In genomic region chr11:119106289-119106688, GRCm38 (mm10) we compare ENCODE assay signal across 11 mouse cellular contexts. TPM values are rescaled to one million over a fixed set of nuclear protein-coding genes. Genes with fewer than 3 reads are reported as not detected.
A peak's percentile ranks its signal among the peaks of the same experiment; 100 is the strongest.
DNase-seq lines count a peak whose midpoint lies in the region; ATAC-seq and TF ChIP-seq lines count a peak whose summit lies in the region.
"Had no signal": no experiment of that assay in that cellular context is flagged by ENCODE, and none has a peak within 500 bp of the region (broad histone marks: within the 10 kb centered on the region; RNA-seq: fewer than 3 reads in every experiment).

No protein-coding gene starts in this region.

- H3K4me2 ChIP-seq in midbrain, embryonic 13.5 days (replicated peaks): no peak overlapping the region
- no peak overlapping the region for H3K4me2 ChIP-seq in midbrain, embryonic 15.5 days
- no peak overlapping the region for H3K4me2 ChIP-seq in kidney, postnatal 0 days (ENCODE audit: low read length)

- DNase-seq in heart, embryonic 10.5 days (ENCODE audit: low spot score): no peak
- no peak for DNase-seq in heart, postnatal 25 days (ENCODE audit: low spot score)
- DNase-seq in kidney, postnatal 0 days (ENCODE audit: low spot score): no peak
- peak; percentile 72 for DNase-seq in splenic B cell, adult 2 months (ENCODE audit: low read depth, low spot score)
- DNase-seq in gastrocnemius, postnatal 14 days: no peak
- DNase-seq in ovary, postnatal 14 days (ENCODE audit: low spot score): no peak
- DNase-seq: layer of hippocampus, postnatal 36 days; midbrain, embryonic 14.5 days had no signal

- no peak for TF ChIP-seq CTCF in kidney, postnatal 0 days (IDR thresholded peaks at IDR 0.05; ENCODE audit: low read depth)

- ATAC-seq in midbrain, embryonic 13.5 days: peak; percentile 37; the same call in 1 of the 2 replicates
- no peak for ATAC-seq in midbrain, embryonic 15.5 days (replicated peaks)
- ATAC-seq in kidney, postnatal 0 days (replicated peaks; ENCODE audit: low FRiP score, low read depth): peak; percentile 80; the same call in 1 of the 2 replicates
- ATAC-seq: forebrain, embryonic 16.5 days had no signal

- H3K27me3 ChIP-seq in heart, embryonic 10.5 days (ENCODE audit: insufficient read depth, poor library complexity, severe bottlenecking): peaks cover 28% of the 10 kb centered on the region
- peaks cover 5% of the 10 kb centered on the region for H3K27me3 ChIP-seq in midbrain, embryonic 13.5 days
- H3K27me3 ChIP-seq in midbrain, embryonic 15.5 days (replicated peaks): no peaks in the 10 kb centered on the region
- H3K27me3 ChIP-seq in kidney, postnatal 0 days (ENCODE audit: insufficient read depth, low read length): no peaks in the 10 kb centered on the region
- no peaks in the 10 kb centered on the region for H3K27me3 ChIP-seq in splenic B cell, adult 2 months (ENCODE audit: control insufficient read depth, insufficient read depth, low read length, poor library complexity, severe bottlenecking)

- no peaks in the 10 kb centered on the region for H3K36me3 ChIP-seq in heart, embryonic 10.5 days
- no peaks in the 10 kb centered on the region for H3K36me3 ChIP-seq in midbrain, embryonic 13.5 days
- no peaks in the 10 kb centered on the region for H3K36me3 ChIP-seq in midbrain, embryonic 15.5 days (replicated peaks)
- no peaks in the 10 kb centered on the region for H3K36me3 ChIP-seq in kidney, postnatal 0 days (ENCODE audit: insufficient read depth, low read length)
- H3K36me3 ChIP-seq in splenic B cell, adult 2 months (ENCODE audit: control insufficient read depth, insufficient read depth, low read length, poor library complexity, severe bottlenecking): no peaks in the 10 kb centered on the region

- no peak overlapping the region for H3K4me3 ChIP-seq in heart, embryonic 10.5 days
- no peak overlapping the region for H3K4me3 ChIP-seq in midbrain, embryonic 13.5 days (replicated peaks)
- H3K4me3 ChIP-seq in midbrain, embryonic 15.5 days: no peak overlapping the region
- no peak overlapping the region for H3K4me3 ChIP-seq in kidney, postnatal 0 days (replicated peaks; ENCODE audit: low read depth, low read length)

- no peaks in the 10 kb centered on the region for H3K9me3 ChIP-seq in heart, embryonic 10.5 days
- H3K9me3 ChIP-seq in midbrain, embryonic 13.5 days: no peaks in the 10 kb centered on the region
- H3K9me3 ChIP-seq in midbrain, embryonic 15.5 days: no peaks in the 10 kb centered on the region
- no peaks in the 10 kb centered on the region for H3K9me3 ChIP-seq in kidney, postnatal 0 days (replicated peaks; ENCODE audit: low read length)

- intact Hi-C loops in heart, postnatal 25 days (cut with DNase I): no loop called here
- intact Hi-C loops in gastrocnemius, postnatal 14 days (cut with DNase I; ENCODE audit: low total_unique reads): no loop called here

- H3K27ac ChIP-seq in heart, embryonic 10.5 days: peak overlapping the region; percentile 81
- H3K27ac ChIP-seq in midbrain, embryonic 13.5 days: no peak overlapping the region
- H3K27ac ChIP-seq in midbrain, embryonic 15.5 days: no peak overlapping the region
- no peak overlapping the region for H3K27ac ChIP-seq in kidney, postnatal 0 days

- no peak overlapping the region for H3K9ac ChIP-seq in midbrain, embryonic 13.5 days (replicated peaks)
- H3K9ac ChIP-seq in midbrain, embryonic 15.5 days: no peak overlapping the region
- no peak overlapping the region for H3K9ac ChIP-seq in kidney, postnatal 0 days (ENCODE audit: low read depth, low read length)

- peaks cover 29% of the 10 kb centered on the region for H3K4me1 ChIP-seq in heart, embryonic 10.5 days
- H3K4me1 ChIP-seq in midbrain, embryonic 13.5 days (replicated peaks): peaks cover 7% of the 10 kb centered on the region
- peaks cover 7% of the 10 kb centered on the region; the same call in 1 of the 2 replicates for H3K4me1 ChIP-seq in midbrain, embryonic 15.5 days
- H3K4me1 ChIP-seq in kidney, postnatal 0 days (replicated peaks; ENCODE audit: insufficient read depth, low read length): no peaks in the 10 kb centered on the region

- WGBS in heart, embryonic 10.5 days: 39% methylated on average over 6 of the region's 6 CpGs
- 69% methylated on average over 6 of the region's 6 CpGs for WGBS in midbrain, embryonic 13.5 days
- WGBS in midbrain, embryonic 15.5 days: 58% methylated on average over 6 of the region's 6 CpGs
- 31% methylated on average over 6 of the region's 6 CpGs for WGBS in kidney, postnatal 0 days

RNA-seq across cellular contexts. Expression of gene Cbx4, which starts 20.3 kb away (rescaled TPM):
- polyA plus RNA-seq in heart, embryonic 10.5 days (2016; fragmentation: Nextera tagmentation; extraction: Ambion mirVana): 8.9 and 9.0 TPM in 2 replicates
- total RNA-seq in heart, postnatal 25 days (2021): 10 to 100 TPM; 14.0 to 14.8 TPM
- polyA plus RNA-seq in midbrain, embryonic 13.5 days (2015; fragmentation: Nextera tagmentation; extraction: Ambion mirVana): 14.1 and 16.3 TPM in 2 replicates
- polyA plus RNA-seq in midbrain, embryonic 15.5 days (2015; fragmentation: Nextera tagmentation; extraction: Ambion mirVana): 23.7 and 24.7 TPM in 2 replicates
- 8.0 and 9.7 TPM in 2 replicates for polyA plus RNA-seq in kidney, postnatal 0 days (2015; fragmentation: Nextera tagmentation; extraction: Ambion mirVana)
- 1 to 10 TPM; 4.7 to 5.9 TPM for total RNA-seq in gastrocnemius, postnatal 14 days (2021)
